Mouse (Mus musculus): ENCODE data around the gene Tbc1d9b.
A peak's percentile ranks its signal among the peaks of the same experiment; 100 is the strongest.

The Tbc1d9b gene

GRCm38 (mm10) chr11:50210505-50211151 lies 79.4 kb downstream of the Tbc1d9b start, which contains the start of the genes Sqstm1 and Mgat4b:
TSS of gene Sqstm1 (minus strand) at chr11:50210827.
TSS of gene Mgat4b (plus strand) at chr11:50210890.
- peak; percentile 77 to 78 for DNase-seq (ENCODE audit: low spot score in 2 of 2)

- no peak for DNase-seq (ENCODE audit: low spot score in 2 of 2)
Observed at GRCm38 (mm10) chr11:50211322-50212059, 80.3 kb downstream of the Tbc1d9b start.

GRCm38 (mm10) chr11:50212060-50212739 lies 81.0 kb downstream of the Tbc1d9b start:
- DNase-seq (ENCODE audit: low spot score in 2 of 2) = no peak

GRCm38 (mm10) chr11:50212848-50213758 lies 81.9 kb downstream of the Tbc1d9b start:
- DNase-seq (ENCODE audit: low spot score in 2 of 2) = no peak

- DNase-seq (ENCODE audit: low spot score in 2 of 2) = no peak
Observed at GRCm38 (mm10) chr11:50214631-50215030, 83.4 kb downstream of the Tbc1d9b start.

GRCm38 (mm10) chr11:50215633-50216032 lies 84.4 kb downstream of the Tbc1d9b start:
- DNase-seq (ENCODE audit: low spot score in 2 of 2) = no peak

GRCm38 (mm10) chr11:50216724-50217366 lies 85.6 kb downstream of the Tbc1d9b start:
- DNase-seq (ENCODE audit: low spot score in 2 of 2) = no peak

GRCm38 (mm10) chr11:50217811-50218210 lies 86.6 kb downstream of the Tbc1d9b start:
- no peak for DNase-seq (ENCODE audit: low spot score in 2 of 2)

GRCm38 (mm10) chr11:50219833-50220232 lies 88.6 kb downstream of the Tbc1d9b start:
- DNase-seq (ENCODE audit: low spot score in 2 of 2) = no peak
